Mouse (Mus musculus) lung, adult 2 months (tissue): Measurements from ENCODE around the gene Cacng8.

Source experiments
- CTCF ChIP-seq: fragments of 200-500 bp; IDR thresholded peaks from 2 replicates; pipeline ENCODE4 v1.5.1; 2011; ENCODE audit warnings: mild to moderate bottlenecking, low read length, control low read depth; ENCODE audit not compliant: insufficient read depth
- POLR2A ChIP-seq: fragments of 200-500 bp; IDR thresholded peaks from 2 replicates; pipeline ENCODE4 v1.6.1; 2011; ENCODE audit warnings: low read depth, mild to moderate bottlenecking, control low read depth, low read length, borderline replicate concordance; ENCODE audit errors: extremely low read depth

- TF ChIP-seq CTCF: no peak
- TF ChIP-seq POLR2A: no peak
These were observed 22.2 kb upstream of the Cacng8 start for GRCm38 (mm10) chr7:3368311-3368710.
